Mouse (Mus musculus): ENCODE results near the gene Cd59b.

DNA sequence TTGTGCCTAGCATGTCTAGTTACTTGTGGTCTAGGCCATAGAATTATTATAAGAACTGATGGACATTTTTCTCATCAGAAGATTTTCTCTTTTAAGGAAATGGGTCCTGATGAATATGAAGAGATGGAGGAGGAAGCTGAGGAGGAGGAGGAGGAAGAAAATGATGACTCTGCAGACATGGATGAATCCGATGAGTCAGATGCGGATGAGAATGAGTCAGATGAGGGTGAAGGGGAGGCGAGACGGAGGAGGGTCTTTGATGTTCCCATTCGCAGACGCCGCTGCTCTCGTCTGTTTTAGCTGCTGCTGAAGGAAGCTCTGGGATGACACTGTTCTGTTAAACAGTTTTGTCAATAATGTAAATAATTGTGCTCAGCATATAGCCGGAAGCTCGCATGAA, 9.9 kb upstream of the Cd59b start:
- TF ChIP-seq FLI1 (IDR thresholded peaks at IDR 0.05; ENCODE audit: low read length) (no peak), GATA1 (IDR thresholded peaks at IDR 0.05; ENCODE audit: borderline replicate concordance, low read length) (no peak)

Measured in megakaryocyte, embryonic 14.5 days (primary cell).